Mouse (Mus musculus) cerebral cortex, adult 2 months (tissue): ENCODE measurements around the gene Gins2.

Experiments
- WGBS: fragments of 180-500 bp; shearing (Covaris S2); methylation state at CpG from one replicate; pipeline ENCODE4 v1.1.7; 2018; 5-methylcytosine and 5-hydroxymethylcytosine counted together

Gene Gins2

DNA sequence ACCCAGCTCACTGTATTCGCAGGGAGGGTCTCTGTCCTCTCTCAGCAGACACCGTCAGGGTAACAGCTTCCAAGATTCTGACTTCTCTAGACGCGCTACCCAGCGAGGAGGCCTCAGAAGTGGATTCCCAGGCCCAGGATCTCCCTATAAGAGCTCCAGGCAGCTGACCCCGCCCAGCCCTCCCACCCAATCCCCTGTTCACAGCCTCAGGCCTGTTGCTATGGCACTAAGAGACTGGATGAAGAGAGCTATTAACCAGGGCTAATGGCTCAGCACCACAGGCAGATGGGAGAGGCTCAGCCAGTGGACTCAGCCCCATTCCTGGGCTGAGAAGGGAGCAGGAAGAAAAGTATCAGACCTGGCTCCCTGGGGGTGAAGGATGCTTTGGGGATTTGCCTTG, 13.6 kb upstream of the Gins2 start:
- 77% methylated on average over 6 of the region's 6 CpGs for WGBS

DNA sequence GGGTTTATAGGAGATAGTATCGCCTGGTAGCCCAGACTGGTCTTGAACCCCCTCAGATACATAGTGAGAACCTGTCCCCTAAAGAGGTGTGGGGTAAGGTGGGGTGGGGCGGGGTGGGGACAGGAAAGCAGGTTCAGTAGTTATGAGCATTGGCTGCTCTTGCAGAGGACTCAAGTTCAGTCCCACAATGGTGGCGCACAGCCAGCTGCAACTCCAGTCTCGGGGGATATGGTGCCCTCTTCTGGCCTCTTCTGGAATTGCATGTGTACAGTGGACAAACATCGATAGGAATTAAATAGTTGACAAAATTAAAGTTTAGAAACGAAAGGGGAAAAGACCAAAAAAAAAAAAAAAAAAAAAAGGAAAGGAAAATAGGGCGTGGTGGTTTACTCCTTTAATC, 10.4 kb upstream of the Gins2 start:
- WGBS: 44% methylated on average over 7 of the region's 7 CpGs

DNA sequence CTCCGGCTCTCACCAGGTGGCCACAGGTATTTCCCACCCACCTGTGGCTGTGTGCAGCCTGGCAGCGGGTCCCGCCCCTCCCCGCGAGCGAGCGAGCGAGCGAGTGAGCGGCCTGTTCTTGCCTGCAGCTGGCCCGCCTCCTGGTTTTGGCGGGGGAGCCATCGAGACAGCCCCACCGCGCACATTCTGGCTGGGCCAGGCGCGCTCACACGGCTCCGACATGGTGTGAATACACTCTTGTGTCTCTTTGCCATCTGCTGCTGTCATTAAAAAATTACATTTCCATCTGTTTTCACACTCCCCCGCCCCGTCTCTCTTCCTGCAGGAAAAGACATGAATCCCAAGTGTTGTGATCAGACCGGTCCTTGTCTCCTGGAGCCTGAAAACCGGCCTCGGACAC, 9.5 kb upstream of the Gins2 start:
- 22% methylated on average over 24 of the region's 24 CpGs for WGBS

DNA sequence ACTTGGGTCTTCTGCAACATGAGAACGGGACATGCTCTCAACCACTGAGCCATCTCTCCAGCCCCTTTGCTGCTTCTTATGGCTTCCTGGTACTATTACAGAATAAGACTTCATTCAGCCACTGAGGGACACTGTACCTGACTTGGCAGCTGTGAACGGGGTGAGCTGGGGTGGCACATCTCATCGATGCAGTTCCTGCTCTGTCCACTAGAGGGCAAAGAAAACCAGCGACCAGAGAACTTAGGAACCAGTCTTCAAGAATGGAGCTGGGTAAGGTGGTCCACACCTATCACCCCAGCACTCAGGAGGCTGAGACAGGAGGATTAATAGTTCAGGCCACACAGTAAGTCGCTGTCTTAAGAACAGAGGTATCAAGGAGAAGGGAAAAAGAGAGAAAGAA, 6.9 kb upstream of the Gins2 start:
- 11% methylated on average over 5 of the region's 5 CpGs for WGBS

DNA sequence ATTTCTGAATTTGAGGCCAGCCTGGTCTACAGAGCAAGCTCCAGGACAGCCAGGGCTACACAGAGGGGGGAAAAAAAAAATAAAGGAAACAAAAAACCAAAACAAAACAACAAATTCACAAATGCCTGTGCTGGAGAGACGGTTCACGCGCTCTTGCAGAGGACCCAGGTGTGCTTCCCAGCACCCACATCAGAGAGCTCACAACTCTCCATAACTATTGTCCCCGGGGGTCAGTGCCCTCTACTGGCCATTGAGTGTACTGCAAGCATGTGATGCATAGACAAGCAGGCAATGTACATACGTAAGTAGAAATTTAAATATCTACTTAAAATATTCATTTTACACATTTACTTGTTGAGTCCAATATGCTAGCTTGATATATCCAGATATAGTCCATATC, 5.5 kb upstream of the Gins2 start:
- WGBS: 87% methylated on average over 5 of the region's 5 CpGs

DNA sequence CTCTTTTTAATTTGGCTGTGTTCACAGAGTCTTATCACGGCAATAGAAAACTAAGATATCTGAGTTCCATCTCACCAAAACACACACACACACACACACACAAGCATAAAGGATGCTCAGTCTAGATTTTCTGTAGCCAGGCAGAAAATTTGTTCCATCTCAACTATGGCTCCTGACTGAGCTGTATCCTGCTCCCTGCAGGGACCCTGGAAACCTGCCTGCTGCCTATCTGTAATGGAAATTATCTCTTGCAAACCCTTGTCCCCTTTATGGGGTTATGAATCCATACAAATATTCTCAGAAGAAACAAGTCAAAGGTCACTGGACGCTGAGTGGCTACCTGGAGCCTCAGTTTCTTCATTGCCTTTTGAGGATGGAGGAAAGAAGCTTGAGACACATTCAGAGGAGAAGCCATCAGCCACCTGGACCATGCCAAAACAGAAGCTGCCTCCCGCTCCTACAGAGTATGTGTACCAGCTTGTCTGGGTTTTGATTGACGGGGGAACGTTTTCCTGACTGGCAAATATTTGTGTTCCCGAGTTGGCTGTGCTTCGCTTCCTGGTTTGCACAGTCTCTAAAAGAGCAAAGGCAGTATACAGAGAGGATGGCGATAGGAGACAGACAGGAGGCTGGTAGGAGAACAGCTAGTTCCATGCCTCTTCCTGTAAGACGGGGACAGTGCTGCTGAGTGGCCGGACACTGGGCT, 2.6 kb upstream of the Gins2 start:
- WGBS: 49% methylated on average over 10 of the region's 10 CpGs

DNA sequence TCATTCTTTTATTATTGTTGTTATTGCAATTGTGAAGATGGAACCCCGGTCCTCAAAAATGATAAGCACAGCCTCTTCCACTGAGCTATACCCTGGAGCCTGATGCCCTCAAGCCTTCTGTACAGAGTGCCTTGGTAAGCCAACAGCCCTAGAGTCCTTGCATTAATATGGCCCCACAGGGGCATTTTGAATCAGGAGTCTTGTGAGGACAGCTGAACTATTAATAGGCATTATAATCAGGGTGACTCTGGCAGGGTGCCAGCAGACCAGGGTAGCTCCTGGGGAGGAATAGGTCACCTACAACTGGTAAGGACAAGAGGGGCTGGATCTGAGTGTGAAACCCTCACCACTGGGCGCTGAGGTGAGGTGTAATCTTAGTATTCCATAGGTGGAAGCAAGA, 817 bp upstream of the Gins2 start:
- WGBS: 57% methylated on average over 2 of the region's 2 CpGs

DNA sequence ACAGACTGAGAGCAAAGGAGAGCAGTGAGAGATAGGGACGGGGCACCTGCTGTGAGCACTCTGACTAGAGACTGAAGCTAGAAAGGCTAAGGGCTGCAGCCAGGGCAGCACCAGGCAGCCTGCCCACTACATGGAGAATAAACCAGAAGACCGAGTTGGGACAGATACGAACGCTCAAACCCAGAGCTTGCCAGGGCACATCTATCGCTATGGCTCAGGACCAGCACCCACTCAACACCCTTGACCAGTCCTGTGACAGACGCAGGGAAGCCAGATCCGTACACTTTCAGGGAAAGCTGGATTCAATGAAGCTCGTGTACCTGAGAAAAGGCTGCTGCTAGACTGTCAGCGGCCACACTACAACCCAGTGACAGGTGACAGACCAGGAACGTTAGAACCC, 3.6 kb downstream of the Gins2 start:
- 92% methylated on average over 10 of the region's 10 CpGs for WGBS

DNA sequence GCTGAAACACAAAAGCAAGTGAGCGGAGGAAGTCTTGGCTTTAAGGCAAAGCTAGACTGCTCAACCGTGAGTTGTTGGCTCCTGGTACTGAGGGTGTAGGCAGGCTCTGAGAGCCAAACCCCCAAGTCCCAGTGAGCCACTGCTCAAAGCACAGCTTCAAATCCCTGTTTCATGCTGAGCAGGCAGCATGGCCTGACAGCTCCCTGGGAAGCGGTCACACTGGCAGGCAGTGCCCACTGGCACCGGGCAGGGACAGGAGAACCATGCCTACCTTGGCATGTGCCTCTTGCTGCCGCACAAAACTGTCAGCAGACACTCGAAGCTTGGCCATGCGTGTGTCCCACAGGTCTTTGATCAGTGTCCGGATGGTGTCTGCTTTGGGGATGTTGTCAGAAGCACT, 7.3 kb downstream of the Gins2 start:
- 74% methylated on average over 8 of the region's 8 CpGs for WGBS

DNA sequence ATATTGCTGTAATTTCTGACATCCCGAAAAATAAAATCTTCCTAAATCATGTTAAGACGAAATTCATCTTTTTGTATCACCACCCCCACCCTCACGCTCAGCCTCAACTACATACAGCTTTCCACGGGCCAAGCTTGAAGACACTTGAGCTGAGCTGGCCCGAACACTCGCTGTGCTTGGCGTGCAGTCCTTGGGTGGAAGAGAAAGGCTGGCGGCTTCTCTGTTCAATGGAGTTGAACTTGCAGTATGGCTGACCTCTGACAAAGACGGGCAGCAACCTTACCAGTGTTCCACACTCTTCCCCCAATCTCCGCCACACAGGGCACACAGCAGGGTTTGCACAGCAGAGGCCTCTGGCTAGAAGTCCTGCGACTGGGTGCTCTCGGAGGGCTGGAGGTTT, 7.8 kb downstream of the Gins2 start:
- 83% methylated on average over 12 of the region's 12 CpGs for WGBS

DNA sequence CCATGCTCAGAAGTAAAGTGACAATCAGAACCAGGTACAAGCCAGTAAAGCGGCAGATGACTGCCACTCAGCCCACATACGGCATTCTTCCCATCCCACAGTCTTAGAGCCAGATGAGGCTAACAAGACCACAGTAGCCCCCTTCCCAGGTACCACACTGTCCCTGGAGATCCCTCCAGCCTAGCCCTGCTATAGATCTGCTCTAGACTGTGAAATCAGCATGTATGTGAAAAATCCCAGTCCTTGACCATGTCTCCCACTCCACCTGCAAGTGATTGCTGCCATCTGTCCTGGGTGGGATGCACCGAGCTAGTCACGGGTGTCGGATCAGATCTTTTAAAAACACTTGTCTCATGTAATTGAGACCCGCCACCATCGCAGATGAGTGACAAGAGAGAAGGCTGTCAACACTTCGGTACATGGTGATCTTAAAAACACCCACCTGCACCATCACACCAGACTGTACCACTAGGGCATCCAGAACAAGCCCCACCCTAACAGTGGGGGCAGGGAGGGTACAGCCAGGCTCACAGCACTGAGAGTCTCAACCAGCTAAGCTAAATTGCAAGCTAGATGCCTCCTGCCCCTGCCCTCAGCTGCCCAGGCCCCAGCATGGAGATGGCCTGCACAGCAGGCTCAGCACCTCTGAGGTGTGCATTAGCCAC, 8.6 kb downstream of the Gins2 start:
- 74% methylated on average over 8 of the region's 8 CpGs for WGBS

DNA sequence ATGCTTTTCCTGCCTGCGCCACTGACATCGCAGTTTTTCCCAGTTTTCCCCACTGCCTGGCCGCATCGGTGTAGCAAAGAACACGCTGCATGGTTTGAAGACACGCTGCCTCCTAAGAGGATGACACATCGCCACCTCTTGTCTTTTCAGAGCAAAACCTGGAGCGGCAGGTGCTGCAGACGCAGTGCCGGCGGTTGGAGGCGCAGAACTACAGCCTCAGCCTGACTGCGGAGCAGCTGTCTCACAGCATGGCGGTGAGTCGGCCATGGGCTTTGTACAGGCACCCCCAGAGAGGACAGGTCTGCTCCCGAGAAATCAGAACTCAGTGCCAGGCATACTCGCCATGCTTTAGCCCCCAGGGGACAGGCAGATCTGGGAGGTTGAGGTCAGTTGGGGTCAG, 11.3 kb downstream of the Gins2 start:
- WGBS: 78% methylated on average over 17 of the region's 17 CpGs

DNA sequence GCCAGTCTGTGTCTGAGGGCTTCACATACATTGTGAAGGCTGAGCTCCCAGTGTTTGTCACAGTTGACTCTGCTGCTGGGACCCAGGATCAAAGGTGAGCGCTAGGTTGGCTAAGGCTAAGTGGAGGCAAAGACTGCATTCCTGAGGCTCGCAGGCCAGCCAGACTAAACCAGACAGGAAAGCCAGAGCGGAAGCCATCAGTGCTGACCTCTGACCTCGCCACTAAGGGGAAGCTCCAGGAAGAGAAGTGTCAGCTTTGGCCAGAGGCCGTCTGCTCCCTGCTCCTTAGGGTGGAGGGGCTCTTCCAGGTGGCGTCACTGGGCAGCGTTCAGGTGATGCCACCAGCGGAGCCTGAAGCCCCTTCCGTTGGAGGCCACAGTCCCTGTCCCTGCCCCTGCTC, 13.3 kb downstream of the Gins2 start:
- WGBS: 86% methylated on average over 9 of the region's 9 CpGs

DNA sequence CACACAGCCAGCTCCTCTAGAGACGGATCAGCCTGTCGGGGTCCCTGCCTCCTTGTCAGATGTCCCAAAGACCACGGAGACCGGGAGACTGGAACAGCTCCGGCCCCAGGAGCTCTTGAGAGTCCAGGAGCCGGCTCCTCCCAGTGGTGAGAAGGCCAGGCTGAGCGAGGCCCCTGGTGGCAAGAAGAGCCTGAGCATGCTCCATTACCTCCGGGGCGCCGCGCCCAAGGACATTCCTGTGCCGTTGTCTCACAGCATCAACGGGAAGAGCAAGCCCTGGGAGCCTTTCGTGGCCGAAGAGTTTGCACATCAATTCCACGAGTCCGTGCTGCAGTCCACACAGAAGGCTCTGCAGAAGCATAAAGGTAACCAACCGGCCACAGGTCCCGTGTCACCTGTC, 14.2 kb downstream of the Gins2 start:
- WGBS: 86% methylated on average over 19 of the region's 19 CpGs

DNA sequence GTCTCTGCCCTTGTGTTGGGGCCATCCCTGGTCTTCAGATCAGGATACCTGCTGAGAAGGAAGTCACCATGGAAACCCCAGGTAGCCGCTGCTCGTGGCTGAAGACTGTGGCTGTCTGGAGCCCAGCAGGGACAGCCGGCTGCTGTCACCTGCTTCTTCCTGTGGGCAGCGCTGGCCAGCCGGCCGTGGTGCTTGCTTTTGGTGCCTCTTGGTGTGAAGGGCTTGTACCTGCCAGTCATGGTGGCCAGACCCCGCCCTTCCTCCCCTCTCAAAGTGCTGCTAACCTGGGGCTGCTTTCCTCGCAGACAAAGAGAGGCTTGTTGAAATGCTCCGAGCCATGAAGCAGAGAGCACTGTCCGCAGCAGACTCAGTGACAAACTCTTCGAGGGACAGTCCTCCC, 15.2 kb downstream of the Gins2 start:
- WGBS: 84% methylated on average over 11 of the region's 11 CpGs

DNA sequence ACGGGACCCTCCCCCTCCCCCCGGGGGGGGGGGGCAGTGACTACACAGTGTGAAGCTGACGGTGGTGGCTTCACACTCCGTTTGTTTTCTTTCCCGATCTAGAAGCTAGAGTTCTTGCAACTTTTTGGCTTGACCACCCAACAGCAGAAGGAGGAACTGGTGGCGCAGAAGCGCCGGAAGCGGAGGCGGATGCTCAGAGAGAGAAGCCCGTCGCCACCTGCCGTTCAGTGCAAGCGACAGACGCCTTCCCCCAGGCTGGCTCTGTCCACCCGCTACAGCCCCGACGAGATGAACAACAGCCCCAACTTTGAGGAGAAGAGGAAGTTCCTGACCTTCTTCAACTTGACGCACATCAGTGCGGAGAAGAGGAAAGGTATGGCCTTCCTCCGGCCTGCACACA, 16.6 kb downstream of the Gins2 start:
- 56% methylated on average over 21 of the region's 21 CpGs for WGBS

DNA sequence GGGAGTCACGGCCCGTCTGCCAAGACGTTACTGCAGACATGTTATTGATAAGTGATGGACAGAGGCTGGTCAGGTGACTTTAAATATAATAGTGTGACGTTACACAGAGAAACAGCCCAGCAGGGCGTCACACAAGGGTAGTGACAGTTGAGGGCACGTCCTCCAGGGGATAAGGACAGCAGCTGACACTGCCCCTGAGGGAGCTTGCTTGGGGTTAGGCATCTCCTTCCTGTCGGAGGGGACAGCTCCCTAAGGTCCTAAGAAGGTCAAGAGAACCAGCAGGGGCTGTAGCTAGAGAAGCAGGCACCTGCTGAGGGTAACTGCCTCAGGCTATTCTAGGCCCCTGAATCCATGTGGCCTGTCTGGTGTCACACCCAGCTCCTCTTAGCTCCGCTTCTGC, 17.5 kb downstream of the Gins2 start:
- 88% methylated on average over 8 of the region's 8 CpGs for WGBS

DNA sequence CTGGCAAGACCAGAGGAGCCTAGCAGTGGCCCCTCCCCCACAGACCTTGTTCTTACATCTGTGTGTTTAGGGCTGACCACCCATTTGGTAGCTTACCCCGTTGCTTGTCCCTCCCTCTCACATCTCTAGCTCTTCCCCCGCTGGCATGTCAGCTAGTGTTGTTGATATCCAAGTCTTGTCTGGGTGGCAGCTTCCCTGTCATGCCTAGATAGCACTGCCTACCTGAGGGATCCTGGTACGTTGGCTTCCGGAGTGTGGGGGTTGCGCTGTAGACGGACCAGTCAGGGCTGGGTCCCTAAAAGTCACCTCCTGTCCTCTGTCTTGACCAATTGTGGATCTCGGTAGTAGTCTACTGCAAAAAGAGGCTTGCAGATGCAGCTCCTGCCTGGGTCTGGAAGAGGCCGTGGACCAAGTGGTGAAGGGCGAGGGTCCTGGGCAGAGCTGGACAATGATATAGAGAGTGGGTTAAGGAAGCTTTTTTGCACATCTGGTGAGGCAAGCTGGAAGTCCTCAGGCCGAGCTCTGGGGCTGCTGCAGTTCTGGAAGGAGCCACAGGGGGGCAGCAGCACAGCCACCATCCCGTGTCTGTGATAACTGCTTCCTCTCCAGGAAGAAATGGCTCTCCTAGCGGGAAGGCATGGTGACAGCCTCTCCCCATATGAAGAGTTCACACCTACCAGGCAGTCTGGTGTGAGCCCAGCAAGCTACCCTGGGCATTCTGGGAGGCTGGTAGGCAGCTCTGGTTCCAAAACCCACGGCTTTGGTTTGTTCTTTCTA, 19.0 kb downstream of the Gins2 start:
- 57% methylated on average over 13 of the region's 13 CpGs for WGBS

DNA sequence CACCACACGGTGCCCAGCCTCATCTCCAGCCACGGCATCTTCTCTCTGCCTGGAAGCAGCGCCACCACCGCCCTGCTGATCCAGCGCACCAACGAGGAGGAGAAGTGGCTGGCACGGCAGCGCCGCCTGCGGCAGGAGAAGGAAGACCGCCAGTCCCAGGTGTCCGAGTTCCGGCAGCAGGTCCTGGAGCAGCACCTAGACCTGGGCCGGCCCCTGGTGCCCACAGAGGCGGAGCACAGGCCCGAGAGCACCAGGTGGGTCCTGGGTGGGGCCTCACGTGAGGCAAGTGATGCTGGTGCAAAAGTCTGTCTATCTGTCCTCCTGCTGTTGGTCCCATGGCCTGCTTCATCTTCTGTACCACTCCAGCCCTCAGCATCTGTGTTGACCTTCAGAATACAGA, 20.0 kb downstream of the Gins2 start:
- WGBS: 89% methylated on average over 17 of the region's 17 CpGs

DNA sequence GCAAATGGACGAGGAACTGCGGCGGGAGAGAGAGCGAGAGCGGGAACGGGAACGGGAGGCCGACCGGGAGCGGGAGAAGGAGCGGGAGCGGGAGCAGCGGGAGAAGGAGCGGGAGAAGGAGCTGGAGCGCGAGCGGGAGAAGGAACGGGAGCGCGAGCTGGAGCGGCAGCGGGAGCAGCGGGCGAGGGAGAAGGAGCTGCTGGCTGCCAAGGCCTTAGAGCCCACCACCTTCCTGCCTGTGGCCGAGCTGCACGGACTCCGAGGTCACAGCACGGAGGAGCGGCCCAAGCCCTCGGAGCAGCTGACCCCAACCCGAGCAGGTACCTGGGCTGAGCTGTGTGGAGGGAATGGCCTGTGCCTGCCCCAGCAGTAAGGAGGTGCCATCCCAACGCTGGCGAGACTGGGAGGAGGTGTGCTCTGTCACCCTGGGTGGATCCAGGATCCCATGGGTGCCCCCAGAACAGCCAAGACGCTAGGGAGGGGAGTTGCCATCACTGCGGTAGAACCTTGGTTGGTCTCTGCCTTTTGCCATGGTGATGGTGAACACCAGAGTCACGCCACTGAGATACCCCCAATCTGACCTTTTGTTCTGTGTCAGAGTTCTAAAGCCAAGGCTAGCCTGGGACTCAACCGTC, 20.8 kb downstream of the Gins2 start:
- WGBS: 98% methylated on average over 37 of the region's 37 CpGs

DNA sequence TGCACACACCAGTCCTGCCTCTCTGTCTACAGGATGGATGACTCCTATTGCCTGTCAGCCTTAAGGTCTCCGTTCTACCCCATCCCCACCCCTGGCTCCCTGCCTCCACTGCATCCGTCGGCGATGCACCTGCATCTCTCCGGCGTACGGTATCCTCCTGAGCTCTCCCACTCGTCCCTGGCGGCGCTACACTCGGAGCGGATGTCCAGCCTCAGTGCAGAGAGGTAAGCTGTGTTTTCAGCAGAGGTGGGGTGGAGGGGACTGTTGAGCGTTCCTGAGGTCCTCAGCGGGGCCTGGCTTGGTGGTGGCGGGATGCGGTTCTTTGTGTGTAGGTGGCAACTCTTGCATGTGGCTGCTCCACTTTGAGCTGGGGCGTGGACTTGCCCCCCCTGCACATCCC, 21.4 kb downstream of the Gins2 start:
- 97% methylated on average over 17 of the region's 17 CpGs for WGBS

DNA sequence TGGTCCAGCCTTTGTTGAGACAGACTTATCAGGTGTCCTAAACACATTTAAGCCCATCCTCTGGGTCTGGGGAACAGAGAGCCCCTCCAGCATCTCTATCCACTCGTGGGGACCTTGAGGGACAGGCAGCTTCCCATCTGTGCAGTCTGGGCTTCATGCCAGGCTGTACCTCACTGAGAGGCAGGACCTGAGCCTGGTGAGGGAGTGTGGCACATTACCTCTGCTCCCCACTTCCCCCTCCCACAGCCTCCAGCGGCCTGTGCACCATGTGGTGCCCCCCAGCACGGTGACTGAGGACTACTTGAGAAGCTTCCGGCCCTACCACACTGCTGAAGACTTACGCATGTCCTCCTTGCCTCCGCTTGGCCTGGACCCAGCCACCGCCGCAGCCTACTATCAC, 22.4 kb downstream of the Gins2 start:
- 62% methylated on average over 8 of the region's 8 CpGs for WGBS
